Mouse (Mus musculus): ENCODE data around the gene Ehd4. TPM values are rescaled to one million over a fixed set of nuclear protein-coding genes. Genes with fewer than 3 reads are reported as not detected.

The Ehd4 gene
- total RNA-seq (2021), result 10 to 100 TPM; 13.2 to 18.8 TPM

DNA sequence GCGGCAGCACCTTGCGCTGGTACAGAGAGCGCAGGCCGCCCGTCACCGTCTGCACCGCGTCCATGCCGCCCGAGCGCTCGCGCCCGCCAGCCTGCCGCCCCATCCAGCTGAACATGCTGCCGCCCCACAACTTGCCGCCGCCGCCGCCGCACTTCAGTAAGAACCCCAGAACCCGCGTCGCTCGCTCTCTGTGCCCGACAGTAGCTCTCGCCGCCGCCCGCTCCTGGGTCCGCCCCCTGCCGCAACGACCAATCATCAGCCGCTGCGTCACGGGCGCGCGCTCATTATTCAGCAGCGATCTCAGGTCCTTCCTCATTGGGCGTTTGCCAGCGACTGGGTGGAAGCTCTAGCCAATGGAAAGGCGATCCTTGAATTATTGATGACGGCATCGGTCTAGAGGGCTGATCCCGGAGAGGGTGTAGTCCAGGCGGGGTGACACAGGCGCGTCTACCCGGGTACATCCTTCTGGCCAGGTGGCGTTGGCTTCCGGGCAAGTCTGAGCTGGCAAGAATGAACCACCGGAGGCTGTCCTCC lies at the start of gene Ehd4:
Gene Ehd4, minus strand, starts transcription at position 246 of the 534 bp plus-strand sequence.
- intact Hi-C loops (cut with DNase I), result loop anchor here (5.0 kb wide), 1 partner anchor 57 kb away; no protein-coding TSS in a partner anchor
- DNase-seq (ENCODE audit: low spot score in 2 of 2), result peak; percentile 98 to 99

DNA sequence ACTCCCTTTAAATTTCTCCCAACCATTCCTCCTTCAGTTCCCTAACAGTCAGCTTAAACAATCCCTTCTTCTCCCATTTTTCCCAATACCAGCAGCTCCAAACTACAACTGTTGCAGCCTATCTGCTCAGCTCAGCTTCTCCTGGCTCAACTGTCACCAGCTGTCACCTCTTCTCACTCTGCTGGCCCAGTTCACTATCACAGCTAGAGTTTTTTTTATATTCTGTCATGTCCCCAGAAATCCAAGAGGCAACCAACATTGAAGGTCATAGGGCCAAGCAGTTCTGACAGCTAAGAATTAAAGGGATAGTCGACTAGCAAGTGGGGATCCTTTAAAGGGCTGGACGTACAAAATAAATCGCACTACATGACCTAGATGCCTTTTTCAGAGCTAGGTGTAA lies 49.3 kb upstream of the Ehd4 start:
- intact Hi-C loops (cut with DNase I), result no loop called here

DNA sequence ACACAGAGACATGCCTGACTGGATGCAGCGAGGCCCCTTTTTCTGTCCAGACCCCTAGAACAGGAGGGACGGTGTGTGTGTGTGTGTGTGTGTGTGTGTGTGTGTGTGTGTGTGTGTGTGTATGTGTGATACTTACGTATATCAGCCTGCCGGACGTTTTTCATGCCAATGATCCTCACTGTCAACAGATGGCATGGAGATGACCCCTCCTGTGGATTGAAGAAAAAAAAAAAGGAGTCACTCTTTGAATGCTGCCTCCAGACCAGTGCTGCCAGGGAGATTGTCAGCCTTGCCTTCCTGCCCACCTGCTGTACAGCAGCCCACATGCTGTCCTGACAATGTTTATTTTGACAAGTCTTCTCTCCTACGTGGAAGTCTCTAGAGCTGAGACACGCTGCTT lies 45.7 kb upstream of the Ehd4 start:
- peak in 1 of 2 experiments; percentile 9 for DNase-seq (ENCODE audit: low spot score in 2 of 2)
- intact Hi-C loops (cut with DNase I), result no loop called here

More for the DNA sequence above, 49.3 kb upstream of the Ehd4 start:
- no peak for DNase-seq (ENCODE audit: low spot score in 2 of 2)

DNA sequence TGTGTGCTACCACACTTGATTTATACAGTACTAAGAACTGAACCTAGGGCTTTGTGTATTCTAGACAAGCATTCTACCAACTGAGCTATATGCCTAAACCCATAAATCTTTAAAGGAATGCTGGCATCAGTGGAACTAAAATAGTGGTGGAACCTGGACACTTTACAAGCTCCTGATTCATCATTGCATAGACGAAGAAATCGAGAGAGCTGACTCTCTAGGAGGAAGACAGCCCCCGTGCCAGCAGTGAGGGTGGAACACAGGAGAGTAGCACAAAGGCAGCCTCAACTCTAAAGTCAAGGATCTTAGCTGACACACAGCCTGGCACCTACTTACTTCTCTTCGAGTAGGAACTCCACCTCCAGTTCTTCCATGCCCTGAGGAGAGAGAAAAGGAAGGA lies 33.8 kb upstream of the Ehd4 start:
- DNase-seq (ENCODE audit: low spot score in 2 of 2), result peak in 1 of 2 experiments; percentile 68
- intact Hi-C loops (cut with DNase I), result no loop called here

DNA sequence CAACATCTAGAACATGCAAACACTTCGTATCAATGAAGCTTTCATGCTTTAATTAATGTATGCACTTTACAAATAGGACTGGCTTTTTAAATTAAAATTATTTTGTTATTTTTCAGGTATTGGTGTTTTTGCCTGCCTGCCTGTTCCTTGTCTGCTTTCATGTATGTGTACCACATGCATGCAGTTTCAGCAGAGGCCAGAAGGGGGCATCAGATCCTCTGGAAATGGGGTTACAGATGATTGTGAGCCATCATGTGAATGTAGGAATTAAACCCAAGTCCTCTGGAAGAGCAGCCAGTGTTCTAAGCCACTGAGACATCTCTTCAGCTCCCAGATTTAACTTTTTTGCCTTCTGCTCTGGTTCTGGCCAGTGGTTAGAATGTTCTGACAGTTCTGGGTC lies 33.2 kb upstream of the Ehd4 start:
- no peak for DNase-seq (ENCODE audit: low spot score in 2 of 2)
- intact Hi-C loops (cut with DNase I), result no loop called here

DNA sequence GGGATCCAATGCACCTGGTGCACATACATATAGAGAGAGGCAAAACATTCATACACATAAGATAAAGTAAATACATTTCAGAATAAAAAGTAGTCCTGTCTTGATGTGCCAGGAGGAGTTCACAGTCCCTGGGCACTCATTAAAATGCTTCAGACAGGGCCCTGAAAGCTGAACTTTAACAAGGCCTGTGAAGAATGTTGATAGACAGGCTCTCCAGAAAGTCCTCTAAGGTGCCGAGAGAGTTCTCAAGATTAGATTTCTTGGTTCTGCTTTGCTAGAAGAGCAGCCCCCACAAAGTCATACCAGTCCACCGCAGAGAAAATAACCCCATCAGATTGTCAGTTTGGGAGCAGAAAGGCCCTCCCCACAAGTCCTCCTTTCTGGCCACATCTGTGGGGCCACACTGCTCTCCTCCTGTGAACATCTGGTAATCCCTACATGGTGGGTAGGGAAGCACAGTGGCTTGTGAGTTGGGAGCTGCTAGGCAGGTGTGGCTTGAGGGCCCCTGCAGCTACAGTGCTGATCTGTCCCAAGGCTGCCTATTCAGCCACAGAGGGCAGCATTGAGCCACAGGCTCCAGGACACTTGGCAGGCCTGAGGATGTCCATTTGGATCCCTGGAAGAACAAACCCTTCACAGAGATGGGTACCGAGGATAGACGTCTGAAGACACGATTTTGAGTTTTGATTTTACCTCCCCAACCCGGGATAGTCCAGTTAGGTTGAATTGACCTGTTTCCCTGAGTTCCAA lies 31.3 kb upstream of the Ehd4 start:
- intact Hi-C loops (cut with DNase I), result no loop called here
- no peak for DNase-seq (ENCODE audit: low spot score in 2 of 2)

DNA sequence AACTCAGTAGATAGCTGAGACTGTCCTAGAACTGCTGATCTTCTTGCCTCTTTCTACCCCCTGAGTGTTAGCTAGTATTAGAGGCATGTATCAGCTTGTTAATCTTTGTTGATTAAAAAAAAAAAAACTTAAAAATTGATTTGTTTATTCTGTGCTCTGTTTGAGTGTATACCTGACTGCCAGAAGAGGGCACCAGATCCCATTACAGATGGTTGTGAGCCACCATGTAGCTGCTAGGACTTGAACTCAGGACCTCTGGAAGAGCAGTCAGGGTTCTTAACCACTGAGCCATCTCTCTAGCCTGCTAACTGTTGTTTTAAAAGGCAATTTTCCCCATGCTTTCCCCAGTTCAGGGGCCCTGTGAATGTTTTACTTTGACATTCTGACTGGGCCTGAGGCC lies 24.5 kb upstream of the Ehd4 start:
- no peak for DNase-seq (ENCODE audit: low spot score in 2 of 2)
- intact Hi-C loops (cut with DNase I), result loop anchor here (10.0 kb wide), 1 partner anchor 86 kb away; no protein-coding TSS in a partner anchor

DNA sequence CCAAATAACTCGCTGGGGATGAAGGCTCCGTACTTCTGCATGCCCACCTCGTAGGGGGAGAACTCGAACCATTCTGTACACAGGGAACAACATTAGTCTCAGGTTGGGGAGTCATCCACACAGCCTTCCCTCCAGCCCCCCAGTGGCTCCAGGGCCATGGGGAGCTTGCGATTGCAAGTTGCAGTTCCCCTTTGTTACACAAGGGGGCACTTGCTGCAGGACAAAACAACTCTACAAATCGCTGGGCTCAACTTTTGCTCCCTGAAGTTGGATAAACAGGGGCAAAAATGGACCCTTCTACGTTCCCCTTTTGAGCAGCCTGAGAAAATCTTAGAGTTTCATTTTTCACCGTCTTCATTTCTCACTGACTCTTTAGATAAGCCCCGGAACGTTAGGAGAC lies 19.3 kb upstream of the Ehd4 start:
- intact Hi-C loops (cut with DNase I), result loop anchor here (2.0 to 10.0 kb wide), 3 partner anchors 91 to 201 kb away; partner anchors contain the start of gene Mapkbp1
- peak; percentile 31 to 44 for DNase-seq (ENCODE audit: low spot score in 2 of 2)

DNA sequence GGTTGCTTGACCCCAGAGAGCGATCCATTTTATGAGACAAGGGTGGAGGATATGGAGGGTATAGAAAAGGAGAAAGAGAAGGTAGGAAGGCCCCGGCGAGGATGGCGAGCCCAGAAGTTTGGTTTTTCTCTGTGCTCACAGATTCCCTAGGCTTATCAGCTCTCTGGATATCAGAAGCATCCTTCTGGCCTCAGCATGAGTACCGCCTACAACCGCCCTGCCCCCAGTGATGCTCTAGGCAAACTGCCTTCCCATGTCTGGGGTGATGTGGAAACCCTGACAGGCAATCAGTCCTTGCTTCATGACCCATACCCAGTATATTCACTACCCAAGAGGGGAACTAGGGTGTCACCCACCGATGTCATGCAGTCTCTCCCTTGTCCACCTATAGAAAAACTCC lies 17.0 kb upstream of the Ehd4 start:
- DNase-seq (ENCODE audit: low spot score in 2 of 2), result no peak
- intact Hi-C loops (cut with DNase I), result loop anchor here (2.0 to 10.0 kb wide), 3 partner anchors 87 to 199 kb away; partner anchors contain the start of gene Mapkbp1

DNA sequence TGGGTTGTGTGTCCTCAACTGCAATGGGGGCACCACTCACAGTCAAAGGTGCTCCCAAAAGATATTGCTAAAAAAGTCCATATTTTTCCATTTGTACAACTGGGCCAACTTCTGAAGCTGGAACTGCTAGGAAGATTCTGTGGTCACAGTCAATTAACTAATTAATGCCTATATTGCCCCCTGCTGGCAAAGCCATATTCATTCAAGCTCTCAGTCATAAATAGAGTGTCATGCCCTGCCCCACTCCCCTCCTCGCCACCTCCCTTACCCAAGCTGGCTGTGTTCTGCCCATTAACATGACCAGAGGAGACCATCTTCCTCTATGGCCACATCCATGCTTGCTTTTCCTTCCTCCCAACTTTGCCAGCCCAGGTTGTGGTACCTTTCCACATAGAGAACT lies 16.3 kb upstream of the Ehd4 start:
- peak; percentile 11 to 24 for DNase-seq (ENCODE audit: low spot score in 2 of 2)
- intact Hi-C loops (cut with DNase I), result loop anchor here (2.0 to 10.0 kb wide), 3 partner anchors 86 to 198 kb away; partner anchors contain the start of gene Mapkbp1

DNA sequence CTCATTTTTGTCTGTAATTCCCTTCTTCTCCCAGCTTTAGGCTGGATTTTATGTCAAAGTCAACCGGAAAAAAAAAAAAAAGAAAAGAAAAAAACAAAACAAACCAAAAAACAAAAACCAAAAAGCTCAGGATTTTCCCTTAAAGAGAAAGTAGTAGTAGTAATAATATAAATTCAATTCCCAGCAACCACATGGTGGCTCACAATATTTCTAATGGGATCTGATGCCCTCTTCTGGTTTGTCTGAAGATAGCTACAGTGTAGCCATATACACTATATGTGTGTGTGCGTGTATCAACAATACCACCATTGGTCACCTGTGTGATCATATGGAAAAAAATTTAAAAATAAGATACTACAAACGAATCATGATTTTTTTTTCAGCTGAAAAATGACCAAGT lies 15.0 kb upstream of the Ehd4 start:
- intact Hi-C loops (cut with DNase I), result no loop called here
- no peak for DNase-seq (ENCODE audit: low spot score in 2 of 2)

DNA sequence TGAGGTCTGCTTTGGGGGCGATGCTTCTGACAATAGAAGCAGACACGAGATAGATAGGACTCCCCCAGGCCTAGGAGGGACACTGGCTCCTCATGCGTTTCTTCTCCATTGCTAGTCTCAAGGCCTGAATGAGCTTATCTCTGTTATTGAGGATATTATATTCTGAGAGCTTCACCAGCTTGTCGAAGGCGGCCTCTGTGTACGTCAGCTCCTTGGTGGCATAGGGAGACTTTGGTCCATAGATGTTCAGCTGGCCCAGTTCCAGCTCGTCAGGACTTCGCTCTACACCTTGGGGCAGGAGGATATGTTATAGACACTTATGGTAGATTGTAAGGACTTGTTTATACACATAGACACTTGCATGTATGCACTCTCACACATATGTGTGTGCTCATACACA lies 13.4 kb upstream of the Ehd4 start:
- intact Hi-C loops (cut with DNase I), result no loop called here
- DNase-seq (ENCODE audit: low spot score in 2 of 2), result no peak

DNA sequence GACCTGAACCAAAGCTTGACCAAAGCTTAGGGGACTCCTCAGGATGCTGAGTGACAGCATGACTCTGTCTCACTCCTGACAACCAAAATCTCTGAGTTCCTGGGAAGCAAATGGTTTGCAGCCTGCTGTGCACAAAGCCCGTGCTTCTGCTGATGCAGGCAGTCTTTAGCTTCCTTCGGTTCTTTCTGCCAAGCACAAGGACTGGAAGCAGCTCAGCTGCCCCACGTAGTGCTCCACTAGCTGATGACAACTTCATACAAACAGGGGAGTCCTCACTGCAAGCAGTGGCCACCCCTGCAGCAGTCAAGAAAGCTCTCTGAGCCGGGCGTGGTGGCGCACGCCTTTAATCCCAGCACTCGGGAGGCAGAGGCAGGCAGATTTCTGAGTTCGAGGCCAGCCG lies 11.1 kb upstream of the Ehd4 start:
- intact Hi-C loops (cut with DNase I), result no loop called here

DNA sequence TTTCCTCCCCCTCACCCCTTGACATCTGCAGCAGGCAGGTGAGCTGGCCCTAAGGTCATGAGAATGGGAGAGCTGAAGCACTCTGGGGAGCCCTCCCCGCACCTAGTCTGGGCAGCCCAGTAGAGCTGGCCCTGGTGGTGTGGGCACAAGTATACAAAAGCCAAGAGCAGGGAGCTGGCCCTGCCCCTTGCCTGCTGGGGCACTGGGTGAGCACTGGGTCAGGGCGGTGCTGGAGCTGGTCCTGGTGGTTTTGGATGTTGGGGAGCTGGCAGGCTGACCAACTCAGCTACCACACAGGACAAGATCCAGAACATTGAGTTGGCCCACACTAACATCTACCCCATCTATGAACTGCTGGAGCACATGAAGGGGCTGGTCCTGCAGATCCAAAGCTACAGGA lies 5.0 kb upstream of the Ehd4 start:
- intact Hi-C loops (cut with DNase I), result no loop called here
- no peak for DNase-seq (ENCODE audit: low spot score in 2 of 2)

More for the DNA sequence above, 11.1 kb upstream of the Ehd4 start:
- DNase-seq (ENCODE audit: low spot score in 2 of 2), result no peak

DNA sequence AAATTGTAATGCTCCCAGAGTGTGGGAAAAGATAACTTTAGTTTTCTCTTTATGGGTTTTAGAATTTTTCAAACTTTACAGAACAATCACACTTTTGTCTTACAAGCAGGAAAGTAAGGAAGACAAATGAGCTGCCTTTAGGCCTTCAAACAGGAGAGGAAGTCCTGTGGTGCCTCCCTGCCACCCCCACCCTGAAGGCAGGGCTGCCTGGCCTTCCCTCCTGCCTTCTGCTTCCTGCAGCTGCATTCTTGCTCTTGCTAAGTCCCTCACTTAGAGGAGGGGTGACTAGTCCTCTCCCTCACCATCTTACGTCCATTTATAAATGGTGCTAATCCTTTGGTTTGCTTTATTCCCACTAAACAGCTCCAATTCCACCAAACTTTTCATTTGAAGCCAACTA lies 4.4 kb upstream of the Ehd4 start:
- intact Hi-C loops (cut with DNase I), result no loop called here
- DNase-seq (ENCODE audit: low spot score in 2 of 2), result no peak

DNA sequence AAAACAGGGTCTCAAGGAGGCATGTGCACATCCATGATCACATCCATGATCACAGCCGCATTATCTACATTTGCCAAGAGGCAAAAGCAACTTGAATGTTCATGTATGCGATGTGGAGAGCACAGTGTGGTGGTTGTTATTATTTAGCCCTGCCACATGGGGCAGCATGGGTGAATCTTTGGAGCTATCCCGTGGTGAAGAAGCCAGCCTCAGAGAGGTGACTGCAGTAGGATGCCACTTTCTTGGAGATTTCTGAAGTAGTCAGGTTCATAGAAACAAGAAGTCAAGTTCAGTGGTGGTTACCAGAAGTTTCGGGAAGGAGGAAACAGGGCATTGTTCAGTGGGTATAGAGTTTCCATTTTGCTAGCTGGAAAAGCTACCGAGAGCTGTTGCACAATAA lies 3.6 kb upstream of the Ehd4 start:
- intact Hi-C loops (cut with DNase I), result no loop called here
- no peak for DNase-seq (ENCODE audit: low spot score in 2 of 2)

DNA sequence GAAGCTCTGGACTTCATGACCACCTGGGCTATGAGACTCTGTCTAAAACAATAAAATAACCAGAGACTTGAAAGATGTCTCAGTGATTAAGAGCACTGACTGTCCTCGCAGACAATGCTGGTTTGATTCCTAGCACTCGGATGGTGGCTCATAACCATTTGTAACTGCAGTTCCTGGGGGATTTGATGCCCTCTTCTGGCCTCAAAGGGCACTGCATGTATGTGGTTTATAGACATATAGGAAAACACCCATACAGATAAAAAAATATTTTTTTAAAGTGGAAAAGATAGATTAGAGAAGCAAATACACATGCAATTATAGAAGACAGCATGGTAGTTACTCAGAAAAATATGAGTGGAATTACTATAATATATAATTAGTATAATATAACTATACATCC lies 3.2 kb upstream of the Ehd4 start:
- intact Hi-C loops (cut with DNase I), result no loop called here

DNA sequence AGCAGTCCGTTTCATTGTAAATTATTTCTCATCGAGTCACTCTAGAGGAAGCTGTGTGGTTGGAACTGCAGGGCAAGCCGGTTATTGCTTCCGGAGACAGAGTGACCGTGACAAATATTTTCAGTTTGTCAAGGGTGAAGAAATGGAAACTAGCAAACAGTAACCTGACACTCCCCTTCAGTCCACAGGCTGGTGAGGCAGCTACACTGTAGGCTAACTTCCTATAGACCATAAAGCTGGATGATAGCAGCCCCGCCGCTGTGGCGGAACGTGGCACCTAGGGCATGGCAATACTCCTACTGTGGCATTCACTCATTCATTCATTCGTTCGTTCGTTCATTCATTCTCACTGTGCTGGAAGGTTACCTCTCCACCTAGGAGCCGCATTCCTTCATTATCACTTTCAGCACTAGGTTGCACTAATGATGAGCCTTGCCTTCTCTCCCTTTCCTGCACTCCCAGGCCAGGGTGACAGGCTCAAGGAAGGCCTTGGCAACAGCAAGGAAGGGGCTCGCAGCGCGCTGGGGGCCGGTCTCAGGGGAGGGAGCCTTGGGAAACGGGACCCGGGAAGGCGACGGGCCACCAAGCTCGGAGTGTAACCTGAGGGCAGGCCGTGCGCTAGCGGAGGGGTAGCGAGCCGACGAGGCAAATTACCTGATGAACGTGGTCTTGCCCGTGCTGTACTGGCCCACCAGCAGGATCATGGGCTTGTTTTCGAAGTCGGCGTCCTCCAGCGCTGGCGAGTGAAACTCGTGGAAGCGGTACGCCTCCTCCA lies 633 bp downstream of the Ehd4 start:
- intact Hi-C loops (cut with DNase I), result loop anchor here (5.0 kb wide), 1 partner anchor 56 kb away; no protein-coding TSS in a partner anchor
- DNase-seq (ENCODE audit: low spot score in 2 of 2), result peak in 1 of 2 experiments; percentile 5

More for the DNA sequence above, 3.2 kb upstream of the Ehd4 start:
- no peak for DNase-seq (ENCODE audit: low spot score in 2 of 2)

DNA sequence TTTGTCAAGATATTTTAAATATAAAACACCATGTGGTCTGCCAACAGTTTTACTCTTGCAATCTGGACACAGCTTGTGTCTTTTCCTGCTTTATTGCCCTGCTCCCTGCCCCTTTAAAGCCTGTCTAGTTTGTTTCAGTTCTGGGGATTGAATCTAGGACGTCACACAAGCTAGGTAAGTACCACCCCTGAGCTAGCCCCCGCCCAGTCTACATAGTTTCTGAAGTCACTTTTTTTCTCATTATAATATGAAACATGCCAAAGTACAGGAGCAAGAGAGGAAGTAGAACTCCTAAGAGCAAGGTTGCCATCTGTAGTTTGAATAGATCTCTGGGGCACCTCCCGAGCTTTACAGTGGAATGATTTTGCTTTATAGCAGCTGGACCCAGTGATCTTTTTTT lies 3.8 kb downstream of the Ehd4 start:
- DNase-seq (ENCODE audit: low spot score in 2 of 2), result no peak
- intact Hi-C loops (cut with DNase I), result loop anchor here (5.0 kb wide), 1 partner anchor 53 kb away; no protein-coding TSS in a partner anchor

DNA sequence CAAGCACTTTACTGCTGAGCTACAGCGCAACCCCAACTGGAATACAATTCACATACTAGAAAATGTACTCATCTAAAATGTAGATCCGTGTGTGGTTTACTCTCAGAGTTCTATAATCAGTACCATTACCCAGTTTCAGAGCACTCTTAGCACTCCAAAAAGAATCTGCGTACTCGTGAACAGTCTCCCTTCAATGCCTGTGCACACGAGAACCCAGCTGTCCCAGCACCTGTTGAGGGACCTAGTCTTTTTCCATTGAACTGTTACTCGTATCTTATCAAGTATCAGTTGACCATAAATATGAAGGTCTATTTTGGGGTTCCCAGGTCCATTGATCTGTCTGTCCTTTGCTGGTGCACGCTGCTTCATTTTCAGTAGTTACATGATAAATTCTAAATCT lies 4.8 kb downstream of the Ehd4 start:
- intact Hi-C loops (cut with DNase I), result loop anchor here (5.0 kb wide), 1 partner anchor 52 kb away; no protein-coding TSS in a partner anchor

More for the DNA sequence above, 4.8 kb downstream of the Ehd4 start:
- no peak for DNase-seq (ENCODE audit: low spot score in 2 of 2)

All from left cerebral cortex, postnatal 25 days (tissue).